Mouse (Mus musculus) heart, adult 2 months (tissue): ENCODE measurements around the gene Lin7a. TPM values are rescaled to one million over a fixed set of nuclear protein-coding genes. Genes with fewer than 3 reads are reported as not detected.

Experiments
- DNase-seq, 2 experiments: peaks; one replicate each; pipeline ENCODE4 v3.0.0; 2021
- H3K27ac ChIP-seq: fragments of 200-600 bp; 2 replicates; pipeline ENCODE4 v1.8.1; 2022
- H3K27me3 ChIP-seq: fragments of 200-500 bp; 2 replicates; pipeline ENCODE4 v1.6.1; 2012; ENCODE audit warnings: mild to moderate bottlenecking, low read length, inconsistent platforms, mixed read lengths; ENCODE audit not compliant: control insufficient read depth, insufficient read depth
- H3K36me3 ChIP-seq: fragments of 200-500 bp; 2 replicates; pipeline ENCODE4 v1.6.1; 2012; ENCODE audit warnings: low read length, inconsistent platforms; ENCODE audit not compliant: control insufficient read depth, insufficient read depth
- H3K4me1 ChIP-seq: fragments of 200-500 bp; 2 replicates; pipeline ENCODE4 v1.6.1; 2011; ENCODE audit warnings: low read length; ENCODE audit not compliant: control insufficient read depth, insufficient read depth
- H3K4me3 ChIP-seq: fragments of 200-600 bp; 2 replicates; pipeline ENCODE4 v1.8.1; 2022
- H3K79me2 ChIP-seq: fragments of 200-500 bp; replicated peaks from 2 replicates; pipeline ENCODE4 v1.6.1; 2012; ENCODE audit warnings: mild to moderate bottlenecking, inconsistent platforms, low read length, moderate library complexity, mixed read lengths; ENCODE audit not compliant: control insufficient read depth, insufficient read depth
- H3K9ac ChIP-seq: fragments of 200-500 bp; 2 replicates; pipeline ENCODE4 v1.6.1; 2012; ENCODE audit warnings: low read depth, mild to moderate bottlenecking, control low read depth, inconsistent platforms, low read length, mixed read lengths
- CTCF ChIP-seq: fragments of 200-600 bp; IDR thresholded peaks from 2 replicates; pipeline ENCODE4 v1.8.1; 2022; ENCODE audit warnings: antibody characterized with exemption, mild to moderate bottlenecking, moderate library complexity
- EP300 ChIP-seq: fragments of 200-500 bp; IDR thresholded peaks from 2 replicates; pipeline ENCODE4 v1.6.1; 2011; ENCODE audit warnings: low read depth, low read length, control low read depth; ENCODE audit not compliant: insufficient read depth
- POLR2A ChIP-seq: fragments of 200-500 bp; IDR thresholded peaks from 2 replicates; pipeline ENCODE4 v1.6.1; 2011; ENCODE audit warnings: mild to moderate bottlenecking, low read depth, low read length, control low read depth; ENCODE audit not compliant: insufficient read depth
- WGBS: fragments of 180-500 bp; shearing (Covaris S2); methylation state at CpG from one replicate; pipeline ENCODE4 v1.1.7; 2018; 5-methylcytosine and 5-hydroxymethylcytosine counted together
- intact Hi-C: fragments of 180-260 bp; cut with DNase I; formaldehyde crosslinking; loops from one replicate; pipeline ENCODE4 v1.15.1; 2025
- polyA plus RNA-seq: library from polyadenylated mRNA; depleted of rRNA; stranded (reverse); fragments of >200 nt; gene quantifications from 2 replicates; pipeline ENCODE4 v1.2.3, GENCODE M21; 2012
- total RNA-seq, 2 experiments: library from RNA; stranded (reverse); gene quantifications; 2 replicates each; pipeline ENCODE4 v1.2.3; 2021

Lin7a gene
- total and polyA plus RNA-seq, 3 experiments: 0.35 to 1.7 (median 0.94) TPM

GRCm38 (mm10) chr10:107339524-107339923, 68.0 kb downstream of the Lin7a start:
- intact Hi-C loops: no loop called here
- no peaks in the 10 kb centered on the region for H3K79me2 ChIP-seq
- H3K4me1 ChIP-seq: no peaks in the 10 kb centered on the region
- WGBS: 79% methylated on average over 3 of the region's 3 CpGs
- no peaks in the 10 kb centered on the region for H3K27me3 ChIP-seq
- no peak overlapping the region for H3K9ac ChIP-seq
- no peak overlapping the region for H3K27ac ChIP-seq
- H3K4me3 ChIP-seq: no peak overlapping the region
- DNase-seq: no peak
- H3K36me3 ChIP-seq: no peaks in the 10 kb centered on the region
- TF ChIP-seq CTCF (no peak), POLR2A (no peak), EP300 (no peak)

DNA sequence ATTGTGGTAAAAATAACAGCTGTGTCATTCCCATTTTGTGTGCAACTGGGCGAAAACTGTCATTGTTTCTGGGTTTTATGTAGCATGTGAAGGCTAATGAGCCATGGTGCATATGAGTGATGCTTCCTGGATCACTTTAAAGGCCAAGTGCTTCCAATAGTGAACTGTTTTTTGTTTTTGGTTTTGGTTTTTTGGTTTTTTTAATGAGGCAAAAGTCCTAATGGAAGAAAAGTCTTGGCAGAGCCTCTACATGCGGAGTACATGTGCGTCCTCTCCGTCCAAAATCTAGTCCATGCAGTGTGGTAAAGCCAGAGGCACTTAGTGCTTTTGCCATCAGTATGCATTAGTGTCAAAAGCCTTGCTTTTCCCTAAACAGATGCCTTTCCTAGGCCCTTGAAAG, 69.7 kb downstream of the Lin7a start:
- Histone ChIP-seq H3K4me3 (no peak overlapping the region), H3K79me2 (no peaks in the 10 kb centered on the region), H3K27me3 (no peaks in the 10 kb centered on the region), H3K4me1 (no peaks in the 10 kb centered on the region), H3K9ac (no peak overlapping the region), H3K36me3 (no peaks in the 10 kb centered on the region), H3K27ac (no peak overlapping the region)
- DNase-seq: no peak
- WGBS: 84% methylated on average over 4 of the region's 4 CpGs
- intact Hi-C loops: no loop called here
- TF ChIP-seq POLR2A (no peak), EP300 (no peak), CTCF (no peak)

- intact Hi-C loops: no loop called here
- no peaks in the 10 kb centered on the region for H3K27me3 ChIP-seq
- H3K36me3 ChIP-seq: no peaks in the 10 kb centered on the region
- DNase-seq: no peak
- no peak overlapping the region for H3K27ac ChIP-seq
- 49% methylated on average over 3 of the region's 3 CpGs for WGBS
- TF ChIP-seq POLR2A: no peak
- TF ChIP-seq EP300: no peak
- TF ChIP-seq CTCF: no peak
- no peak overlapping the region for H3K9ac ChIP-seq
- H3K4me1 ChIP-seq: no peaks in the 10 kb centered on the region
- no peak overlapping the region for H3K4me3 ChIP-seq
- no peaks in the 10 kb centered on the region for H3K79me2 ChIP-seq
These were observed 72.7 kb downstream of the Lin7a start for GRCm38 (mm10) chr10:107344200-107344599.

- intact Hi-C loops: no loop called here
- Histone ChIP-seq H3K27ac (no peak overlapping the region), H3K4me1 (no peaks in the 10 kb centered on the region), H3K79me2 (no peaks in the 10 kb centered on the region), H3K36me3 (no peaks in the 10 kb centered on the region), H3K4me3 (no peak overlapping the region), H3K27me3 (no peaks in the 10 kb centered on the region), H3K9ac (no peak overlapping the region)
- WGBS: 78% methylated on average over 3 of the region's 3 CpGs
- TF ChIP-seq POLR2A: no peak
- DNase-seq: no peak
These were observed 76.4 kb downstream of the Lin7a start for GRCm38 (mm10) chr10:107347842-107348241.

- no peak for TF ChIP-seq EP300
- no peak for TF ChIP-seq POLR2A
- TF ChIP-seq CTCF: no peak
- intact Hi-C loops: no loop called here
- DNase-seq: no peak
- Histone ChIP-seq H3K4me1 (no peaks in the 10 kb centered on the region), H3K4me3 (no peak overlapping the region), H3K27me3 (no peaks in the 10 kb centered on the region), H3K79me2 (no peaks in the 10 kb centered on the region), H3K36me3 (no peaks in the 10 kb centered on the region), H3K27ac (no peak overlapping the region), H3K9ac (no peak overlapping the region)
- 59% methylated on average over 6 of the region's 6 CpGs for WGBS
These were observed 80.4 kb downstream of the Lin7a start for GRCm38 (mm10) chr10:107351696-107352485.

DNA sequence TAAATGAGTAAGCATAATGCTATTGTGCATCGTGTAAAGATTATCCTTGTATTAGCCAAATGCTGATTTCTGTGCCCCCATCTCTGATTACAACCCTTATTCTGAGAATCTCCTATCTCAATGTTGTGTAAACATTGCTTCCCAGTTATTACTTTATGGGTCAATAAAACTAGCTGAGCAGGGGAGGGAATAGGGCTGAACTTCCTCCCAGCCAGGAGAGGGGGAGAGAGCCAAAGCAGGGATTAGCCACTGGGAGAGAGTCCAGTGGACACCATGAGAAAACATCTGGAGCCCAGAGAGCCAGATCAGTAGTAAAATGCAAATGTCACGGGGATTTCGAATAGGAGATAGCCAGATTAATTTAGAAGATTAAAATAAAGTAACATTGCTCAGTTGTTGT, 82.0 kb downstream of the Lin7a start:
- no peaks in the 10 kb centered on the region for H3K36me3 ChIP-seq
- intact Hi-C loops: no loop called here
- WGBS: 77% methylated on average over 3 of the region's 3 CpGs
- H3K27me3 ChIP-seq: no peaks in the 10 kb centered on the region
- DNase-seq: no peak
- H3K4me3 ChIP-seq: no peak overlapping the region
- no peaks in the 10 kb centered on the region for H3K79me2 ChIP-seq
- no peaks in the 10 kb centered on the region for H3K4me1 ChIP-seq
- TF ChIP-seq POLR2A (no peak), EP300 (no peak), CTCF (no peak)
- H3K27ac ChIP-seq: no peak overlapping the region
- H3K9ac ChIP-seq: no peak overlapping the region
